In the genomic region with DNA sequence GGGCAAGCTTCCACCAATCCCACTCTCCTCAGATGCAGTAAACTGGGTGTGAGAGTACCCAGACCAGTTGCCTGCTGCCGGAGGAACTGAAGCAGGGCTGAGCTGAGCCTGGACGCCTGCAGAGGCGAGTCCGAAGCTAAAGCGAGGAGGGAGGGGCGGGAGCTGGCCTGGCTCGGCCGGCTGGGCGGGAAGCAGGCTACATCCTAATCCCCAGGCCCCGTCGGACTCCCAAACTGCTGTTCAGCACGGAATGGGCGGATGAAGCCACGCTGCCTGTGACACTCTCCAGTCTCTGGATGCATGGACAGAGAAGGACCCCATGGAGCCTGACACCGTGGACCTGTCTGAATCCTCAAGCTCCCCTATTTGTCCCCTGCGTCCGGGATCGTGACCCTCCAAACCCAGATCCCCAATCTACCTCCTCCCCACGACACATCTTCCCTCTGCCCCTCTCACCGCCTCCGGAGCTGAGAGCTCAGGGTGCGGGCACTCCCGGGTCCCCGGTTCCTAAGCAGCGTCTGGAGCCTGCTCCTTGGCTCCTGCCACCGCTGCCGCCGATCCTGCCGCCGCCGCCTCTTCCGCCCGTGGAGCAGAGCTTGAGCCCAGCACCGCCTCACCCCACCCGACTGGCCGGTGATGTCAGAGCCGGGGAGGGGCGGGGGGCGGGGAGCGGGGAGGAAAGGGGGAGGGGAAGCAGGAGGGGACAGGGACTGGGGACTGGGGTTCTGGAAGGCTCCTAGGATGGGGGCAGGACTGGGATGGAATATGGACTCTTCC, we compare ENCODE assay signal across 8 mouse cellular contexts. TPM values are rescaled to one million over a fixed set of nuclear protein-coding genes. Genes with fewer than 3 reads are reported as not detected.
DNase-seq lines count a peak whose midpoint lies in the region; ATAC-seq and TF ChIP-seq lines count a peak whose summit lies in the region.

TSS of gene Pea15a (minus strand) at position 664 of the 777 bp plus-strand sequence.

- peak; percentile 76 for ATAC-seq in forebrain, embryonic 13.5 days
- ATAC-seq in heart, postnatal 0 days (ENCODE audit: insufficient read depth, low read depth) = peak; percentile 83
- ATAC-seq in liver, embryonic 16.5 days (ENCODE audit: low read depth) = peak; percentile 77
- ATAC-seq in neural tube, embryonic 12.5 days (ENCODE audit: low FRiP score, low read depth) = peak; percentile 63

- TF ChIP-seq EP300 in heart, postnatal 0 days (IDR thresholded peaks at IDR 0.05; ENCODE audit: low read depth) = no peak

- peak within 1 kb of the TSS; percentile 95 for H3K4me2 ChIP-seq in forebrain, embryonic 13.5 days
- peak within 1 kb of the TSS; percentile 81 for H3K4me2 ChIP-seq in heart, postnatal 0 days (ENCODE audit: low read depth, low read length)
- H3K4me2 ChIP-seq in liver, embryonic 16.5 days (ENCODE audit: low read depth, low read length) = peak within 1 kb of the TSS; percentile 44
- peak within 1 kb of the TSS; percentile 77 for H3K4me2 ChIP-seq in neural tube, embryonic 12.5 days (replicated peaks)

- H3K9me3 ChIP-seq in forebrain, embryonic 13.5 days (replicated peaks) = no peaks in the 10 kb centered on the region
- H3K9me3 ChIP-seq in heart, postnatal 0 days (replicated peaks; ENCODE audit: control insufficient read depth, low read length) = no peaks in the 10 kb centered on the region
- H3K9me3 ChIP-seq in liver, embryonic 16.5 days (replicated peaks; ENCODE audit: control insufficient read depth, low read length) = no peaks in the 10 kb centered on the region
- H3K9me3 ChIP-seq in neural tube, embryonic 12.5 days = no peaks in the 10 kb centered on the region

- peak; percentile 71 for DNase-seq in CD4-positive helper T cell, adult 2 months (ENCODE audit: low read depth, low spot score)
- DNase-seq in brain, adult 2 months (ENCODE audit: low read depth, low spot score) = peak; percentile 92
- peak; percentile 85 for DNase-seq in heart, postnatal 0 days (ENCODE audit: low spot score)
- DNase-seq in kidney, postnatal 36 days = peak; percentile 86 to 91

- TF ChIP-seq POLR2A in testis, adult 2 months (IDR thresholded peaks at IDR 0.05; ENCODE audit: control insufficient read depth, low read depth, low read length) = no peak

- peak within 1 kb of the TSS; percentile 98 for H3K27ac ChIP-seq in forebrain, embryonic 13.5 days
- H3K27ac ChIP-seq in heart, postnatal 0 days (ENCODE audit: low read depth) = peak within 1 kb of the TSS; percentile 95
- 0 out of 2 replicates have a peak within 1 kb of the TSS, but pooled peaks have one; percentile 41 for H3K27ac ChIP-seq in liver, embryonic 16.5 days (ENCODE audit: low read length)
- H3K27ac ChIP-seq in neural tube, embryonic 12.5 days = peak within 1 kb of the TSS; percentile 85
- peak within 1 kb of the TSS; percentile 81 for H3K27ac ChIP-seq in testis, adult 2 months (ENCODE audit: control insufficient read depth, insufficient read depth, low read depth, low read length)

- H3K36me3 ChIP-seq in forebrain, embryonic 13.5 days (ENCODE audit: poor library complexity, severe bottlenecking) = no peaks in the 10 kb centered on the region
- H3K36me3 ChIP-seq in heart, postnatal 0 days (replicated peaks; ENCODE audit: control insufficient read depth, insufficient read depth, low read length) = 0 out of 2 replicates have a peak, but pooled peaks cover 8% of the 10 kb centered on the region
- no peaks in the 10 kb centered on the region for H3K36me3 ChIP-seq in liver, embryonic 16.5 days (ENCODE audit: control insufficient read depth, insufficient read depth)
- no peaks in the 10 kb centered on the region; the same call in 1 of the 2 replicates for H3K36me3 ChIP-seq in neural tube, embryonic 12.5 days
- H3K36me3 ChIP-seq in testis, adult 2 months (ENCODE audit: control insufficient read depth, insufficient read depth, low read length) = no peaks in the 10 kb centered on the region

- WGBS in forebrain, embryonic 13.5 days = under 1% methylated on average over 35 of the region's 40 CpGs
- under 1% methylated on average over 38 of the region's 40 CpGs for WGBS in heart, postnatal 0 days
- WGBS in liver, embryonic 16.5 days (ENCODE audit: insufficient replicate concordance) = under 1% methylated on average over 37 of the region's 40 CpGs
- 1% methylated on average over 40 of the region's 40 CpGs for whole genome bisulfite sequencing in neural tube, embryonic 12.5 days

- no peaks in the 10 kb centered on the region for H3K27me3 ChIP-seq in forebrain, embryonic 13.5 days
- no peaks in the 10 kb centered on the region for H3K27me3 ChIP-seq in heart, postnatal 0 days (ENCODE audit: control insufficient read depth, insufficient read depth, low read length)
- H3K27me3 ChIP-seq in liver, embryonic 16.5 days (ENCODE audit: control insufficient read depth, insufficient read depth, low read depth, low read length) = peaks cover 7% of the 10 kb centered on the region
- no peaks in the 10 kb centered on the region for H3K27me3 ChIP-seq in neural tube, embryonic 12.5 days (replicated peaks)
- no peaks in the 10 kb centered on the region for H3K27me3 ChIP-seq in testis, adult 2 months (ENCODE audit: control insufficient read depth, insufficient read depth, low read length)

- TF ChIP-seq CTCF in heart, postnatal 0 days (IDR thresholded peaks at IDR 0.05; ENCODE audit: low read depth) = no peak
- TF ChIP-seq CTCF in testis, adult 2 months (IDR thresholded peaks at IDR 0.05; ENCODE audit: control insufficient read depth, insufficient read depth, insufficient replicate concordance, low read depth, low read length) = no peak

- peak within 1 kb of the TSS; percentile 98 for H3K9ac ChIP-seq in forebrain, embryonic 13.5 days
- H3K9ac ChIP-seq in heart, postnatal 0 days (replicated peaks; ENCODE audit: low read depth, low read length) = peak within 1 kb of the TSS; percentile 88
- H3K9ac ChIP-seq in liver, embryonic 16.5 days (ENCODE audit: low read depth, low read length) = peak within 1 kb of the TSS; percentile 64
- peak within 1 kb of the TSS; percentile 85 for H3K9ac ChIP-seq in neural tube, embryonic 12.5 days

- peaks cover 61% of the 10 kb centered on the region for H3K4me1 ChIP-seq in forebrain, embryonic 13.5 days
- peaks cover 49% of the 10 kb centered on the region for H3K4me1 ChIP-seq in heart, postnatal 0 days (ENCODE audit: control insufficient read depth, insufficient read depth)
- peaks cover 11% of the 10 kb centered on the region for H3K4me1 ChIP-seq in liver, embryonic 16.5 days (ENCODE audit: control insufficient read depth, low read depth, low read length)
- peaks cover 61% of the 10 kb centered on the region for H3K4me1 ChIP-seq in neural tube, embryonic 12.5 days
- H3K4me1 ChIP-seq in testis, adult 2 months (ENCODE audit: control insufficient read depth, insufficient read depth, low read length) = peaks cover 31% of the 10 kb centered on the region

- H3K4me3 ChIP-seq in forebrain, embryonic 13.5 days = peak within 1 kb of the TSS; percentile 88
- H3K4me3 ChIP-seq in heart, postnatal 0 days (ENCODE audit: low read depth, low read length) = peak within 1 kb of the TSS; percentile 85
- peak within 1 kb of the TSS; percentile 59 for H3K4me3 ChIP-seq in liver, embryonic 16.5 days (ENCODE audit: low read depth, low read length)
- peak within 1 kb of the TSS; percentile 72 for H3K4me3 ChIP-seq in neural tube, embryonic 12.5 days
- H3K4me3 ChIP-seq in testis, adult 2 months (ENCODE audit: control insufficient read depth, low read depth, low read length) = peak within 1 kb of the TSS; percentile 87

RNA-seq across cellular contexts. Expression of gene Pea15a, which starts in this region (rescaled TPM):
- polyA plus RNA-seq in forebrain, embryonic 13.5 days (2015; fragmentation: Nextera tagmentation; extraction: Ambion mirVana) = 470 and 471 TPM in 2 replicates
- 78.3 and 105 TPM in 2 replicates for total RNA-seq in heart, postnatal 0 days (2014; rRNA removed; ENCODE audit: low replicate concordance)
- polyA plus RNA-seq in heart, postnatal 0 days (2015; fragmentation: Nextera tagmentation; extraction: Ambion mirVana) = 99.2 and 99.3 TPM in 2 replicates
- polyA plus RNA-seq in liver, embryonic 16.5 days (2015; fragmentation: Nextera tagmentation; extraction: Ambion mirVana) = 20.6 and 21.5 TPM in 2 replicates
- polyA plus RNA-seq in neural tube, embryonic 12.5 days (2016; fragmentation: Nextera tagmentation; extraction: Ambion mirVana) = 293 and 305 TPM in 2 replicates
- 15.8 and 17.5 TPM in 2 replicates for polyA plus RNA-seq in testis, adult 2 months (2012; rRNA removed)

Comparison
In these comparisons a context has a peak if more than half of its experiments do, and no peak if none do; other contexts are left out.
1. Peak in every context shown above with its lines: DNase-seq, ATAC-seq, H3K4me3 ChIP-seq and H3K27ac ChIP-seq.
2. H3K27ac ChIP-seq: peak in every context shown above with its lines; median percentile 98 in forebrain, embryonic 13.5 days; 95 in heart, postnatal 0 days; 85 in neural tube, embryonic 12.5 days; 81 in testis, adult 2 months; 41 in liver, embryonic 16.5 days.
3. H3K4me2 ChIP-seq: peak in every context shown above with its lines; median percentile 95 in forebrain, embryonic 13.5 days; 81 in heart, postnatal 0 days; 77 in neural tube, embryonic 12.5 days; 44 in liver, embryonic 16.5 days.